Mouse (Mus musculus) liver, embryonic 14.5 days (tissue): ENCODE measurements around the gene Arap1. TPM values are rescaled to one million over a fixed set of nuclear protein-coding genes. Genes with fewer than 3 reads are reported as not detected.
A peak's percentile ranks its signal among the peaks of the same experiment; 100 is the strongest.

ENCODE experiments used
- ATAC-seq: fragments of 200-750 bp; cut with Nextera tagmentation; 2 replicates; pipeline ENCODE4 v1.8.0; 2017; ENCODE audit warnings: moderate number of reproducible peaks, mild to moderate bottlenecking, moderate library complexity; ENCODE audit not compliant: insufficient read depth
- DNase-seq, 3 experiments: peaks; one replicate each; pipeline ENCODE4 v3.0.0-alpha.2; 2012 to 2013; ENCODE audit warnings: low read depth in 3 of 3, low spot score in 3 of 3
- H3K27ac ChIP-seq: fragments of 300-500 bp; sonication (generic); 2 replicates; pipeline ENCODE4 v1.5.1; 2014; ENCODE audit warnings: moderate library complexity, mild to moderate bottlenecking, control low read depth, inconsistent platforms
- H3K27me3 ChIP-seq: fragments of 300-500 bp; sonication (generic); 2 replicates; pipeline ENCODE4 v1.6.1; 2014; ENCODE audit warnings: mild to moderate bottlenecking, low read length, moderate library complexity; ENCODE audit not compliant: control insufficient read depth, insufficient read depth
- H3K36me3 ChIP-seq: fragments of 300-500 bp; sonication (generic); replicated peaks from 2 replicates; pipeline ENCODE4 v1.6.1; 2014; ENCODE audit warnings: low read depth; ENCODE audit not compliant: control insufficient read depth, insufficient read depth
- H3K4me1 ChIP-seq, 2 experiments: fragments of 200-500 bp in 1 of 2; fragments of 300-500 bp in 1 of 2; sonication (generic) in 1 of 2; replicated peaks; 2 replicates each; pipeline ENCODE4 v1.6.1; 2012 to 2014; ENCODE audit warnings: antibody characterized with exemption in 1 of 2, inconsistent platforms in 1 of 2, low read length in 1 of 2; ENCODE audit not compliant: control insufficient read depth in 2 of 2, insufficient read depth in 2 of 2
- H3K4me2 ChIP-seq: fragments of 300-500 bp; sonication (generic); 2 replicates; pipeline ENCODE4 v1.6.1; 2014; ENCODE audit warnings: low read depth, mild to moderate bottlenecking, control low read depth, moderate library complexity
- H3K4me3 ChIP-seq, 2 experiments: fragments of 200-500 bp in 1 of 2; fragments of 300-500 bp in 1 of 2; sonication (generic) in 1 of 2; 2 replicates each; pipeline ENCODE4 v1.5.1; 2012 to 2014; ENCODE audit warnings: low read depth in 2 of 2, low read length in 2 of 2, mild to moderate bottlenecking in 2 of 2, control low read depth in 1 of 2, inconsistent platforms in 1 of 2, moderate library complexity in 1 of 2; ENCODE audit not compliant: insufficient read depth in 1 of 2
- H3K9ac ChIP-seq: fragments of 300-500 bp; sonication (generic); replicated peaks from 2 replicates; pipeline ENCODE4 v1.6.1; 2014; ENCODE audit warnings: mild to moderate bottlenecking, control low read depth, moderate library complexity
- H3K9me3 ChIP-seq: fragments of 300-500 bp; sonication (generic); 2 replicates; pipeline ENCODE4 v1.6.1; 2016; ENCODE audit warnings: low read length, mixed read lengths; ENCODE audit not compliant: control insufficient read depth
- CTCF ChIP-seq: IDR thresholded peaks from 2 replicates; pipeline ENCODE4 v1.5.1; 2016; ENCODE audit warnings: antibody characterized with exemption, low read depth, control low read depth
- EP300 ChIP-seq: IDR thresholded peaks from 2 replicates; pipeline ENCODE4 v1.6.1; 2016; ENCODE audit warnings: antibody characterized with exemption, low read depth
- WGBS: fragments of 180-500 bp; shearing (Covaris S2); extraction: QIAGEN DNeasy Blood & Tissue Kit; methylation state at CpG from one replicate; pipeline ENCODE4 v1.1.7; 2014; ENCODE audit not compliant: insufficient replicate concordance; 5-methylcytosine and 5-hydroxymethylcytosine counted together
- polyA plus RNA-seq, 2 experiments: library from polyadenylated mRNA; depleted of rRNA in 1 of 2; stranded (reverse) in 1 of 2; unstranded in 1 of 2; fragments of >200 nt; fragmentation: Nextera tagmentation in 1 of 2; extraction: Ambion mirVana in 1 of 2; gene quantifications; 2 replicates each; pipeline versions ENCODE4 v1.2.1 to v1.2.3; 2012 to 2014

Gene Arap1
- polyA plus RNA-seq, 2 experiments = 13.7 to 13.9 TPM

DNA sequence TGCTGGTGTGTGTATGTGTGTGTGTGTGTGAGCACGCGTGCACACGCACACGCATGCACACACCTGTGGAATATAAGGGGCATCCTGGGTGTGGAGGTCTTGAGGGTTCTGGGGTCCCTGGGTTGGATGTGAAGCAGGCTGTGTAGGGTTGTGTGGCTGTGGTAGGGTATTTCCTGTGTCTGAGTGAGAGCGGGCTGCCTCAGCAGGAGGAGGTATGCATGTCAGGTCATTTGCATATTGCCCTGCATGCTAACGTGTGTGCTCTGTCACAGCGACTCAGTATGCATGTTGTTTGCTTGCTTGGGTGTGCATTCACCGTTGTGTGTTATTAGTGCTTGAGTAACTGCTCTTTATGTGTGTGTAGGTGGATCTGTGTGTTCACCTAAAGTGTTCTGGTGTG is 74.8 kb downstream of the Arap1 start:
- H3K27me3 ChIP-seq = no peaks in the 10 kb centered on the region; the same call in 1 of the 2 replicates
- H3K9me3 ChIP-seq = no peaks in the 10 kb centered on the region
- ATAC-seq = no peak
- no peaks in the 10 kb centered on the region for H3K36me3 ChIP-seq
- H3K9ac ChIP-seq = no peak overlapping the region
- WGBS = 66% methylated on average over 8 of the region's 8 CpGs
- no peak overlapping the region for H3K27ac ChIP-seq
- no peak overlapping the region for H3K4me3 ChIP-seq
- TF ChIP-seq EP300 (no peak), CTCF (no peak)
- no peak for DNase-seq
- peaks cover 0 to 5% of the 10 kb centered on the region in 2 experiments; a peak in 2 of 4 replicates for H3K4me1 ChIP-seq
- no peak overlapping the region for H3K4me2 ChIP-seq

DNA sequence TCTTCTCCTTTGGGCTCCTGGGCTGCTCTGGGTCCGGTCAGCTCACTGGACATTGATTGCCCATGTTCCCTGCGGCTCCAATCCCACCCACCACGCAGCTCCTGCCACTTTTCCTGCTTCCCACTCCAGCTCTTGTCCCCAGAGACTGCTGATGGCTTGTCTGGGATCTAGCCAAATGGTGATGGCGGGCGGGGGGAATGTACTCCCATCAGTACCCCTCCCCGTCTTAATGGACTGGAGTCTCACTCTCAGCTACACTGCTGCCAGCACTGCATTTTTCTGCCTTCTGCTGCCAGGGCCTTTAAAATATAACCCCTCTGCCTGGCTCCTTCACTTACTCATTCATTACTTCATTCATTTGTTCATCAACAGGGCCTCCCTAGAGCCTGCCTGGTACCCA is 76.1 kb downstream of the Arap1 start:
- 53% methylated on average over 6 of the region's 6 CpGs for WGBS
- TF ChIP-seq EP300 = no peak
- no peak for TF ChIP-seq CTCF

DNA sequence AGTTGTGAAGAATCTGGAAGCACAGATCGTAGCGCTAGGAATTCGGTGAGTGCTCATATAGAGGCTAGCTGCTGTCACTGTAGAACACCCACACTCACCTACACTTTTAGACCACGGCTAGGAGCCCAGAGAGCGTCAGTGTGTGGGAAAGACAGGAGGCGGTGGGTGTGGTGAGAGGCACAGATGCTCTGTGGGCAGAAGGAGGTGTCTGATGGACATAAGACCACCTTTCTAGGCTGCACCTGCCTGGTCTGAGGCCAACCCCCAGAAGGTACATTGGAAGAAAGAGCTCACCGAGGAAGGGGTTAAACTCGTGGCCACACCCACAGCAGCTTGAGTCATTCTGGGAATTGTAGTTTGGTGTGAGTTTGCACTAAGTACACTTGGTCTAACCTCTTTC is 78.8 kb downstream of the Arap1 start:
- H3K36me3 ChIP-seq = no peaks in the 10 kb centered on the region
- H3K27ac ChIP-seq = no peak overlapping the region
- no peak overlapping the region for H3K4me3 ChIP-seq
- H3K9me3 ChIP-seq = no peaks in the 10 kb centered on the region
- no peaks in the 10 kb centered on the region; the same call in 1 of the 2 replicates for H3K27me3 ChIP-seq
- WGBS = 58% methylated on average over 8 of the region's 8 CpGs
- ATAC-seq (no peak), DNase-seq (no peak)
- TF ChIP-seq EP300 = no peak
- TF ChIP-seq CTCF = no peak
- no peaks in the 10 kb centered on the region; a peak in 1 of 4 replicates for H3K4me1 ChIP-seq
- no peak overlapping the region for H3K4me2 ChIP-seq
- H3K9ac ChIP-seq = no peak overlapping the region

More for the DNA sequence above, 76.1 kb downstream of the Arap1 start:
- Histone ChIP-seq H3K4me2 (no peak overlapping the region), H3K9me3 (no peaks in the 10 kb centered on the region), H3K27me3 (no peaks in the 10 kb centered on the region; the same call in 1 of the 2 replicates), H3K4me3 (no peak overlapping the region), H3K27ac (no peak overlapping the region), H3K9ac (no peak overlapping the region), H3K36me3 (no peaks in the 10 kb centered on the region), H3K4me1 (peaks cover 0 to 5% of the 10 kb centered on the region in 2 experiments; a peak in 2 of 4 replicates)
- DNase-seq (no peak), ATAC-seq (no peak)

DNA sequence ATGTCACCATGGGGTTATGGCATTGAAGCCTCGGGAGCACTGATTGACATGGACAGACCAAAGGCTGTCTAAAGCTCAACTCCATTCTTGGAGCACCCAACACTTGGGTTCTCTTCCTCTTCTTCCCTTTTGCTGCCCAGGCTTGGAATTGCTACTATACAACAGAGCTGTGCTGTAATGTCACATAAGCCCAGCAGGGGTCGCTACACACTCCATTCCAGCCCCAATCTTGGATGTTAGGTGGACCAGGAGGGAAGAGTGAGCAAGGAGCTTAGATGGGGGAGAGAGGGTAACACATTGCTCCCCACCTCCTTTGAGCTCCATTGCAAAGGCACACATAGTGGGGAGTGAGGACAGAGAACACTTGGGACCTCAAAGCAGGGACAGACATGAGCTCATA is 79.9 kb downstream of the Arap1 start:
- no peak overlapping the region for H3K4me2 ChIP-seq
- no peak overlapping the region for H3K9ac ChIP-seq
- H3K27ac ChIP-seq = no peak overlapping the region
- ATAC-seq = no peak
- TF ChIP-seq EP300 (no peak), CTCF (peak; percentile 92)
- H3K4me1 ChIP-seq = no peaks in the 10 kb centered on the region
- 17% methylated on average over 2 of the region's 2 CpGs for WGBS
- H3K36me3 ChIP-seq = no peaks in the 10 kb centered on the region
- no peaks in the 10 kb centered on the region for H3K9me3 ChIP-seq
- DNase-seq = no peak
- H3K4me3 ChIP-seq = no peak overlapping the region
- no peaks in the 10 kb centered on the region; the same call in 1 of the 2 replicates for H3K27me3 ChIP-seq

DNA sequence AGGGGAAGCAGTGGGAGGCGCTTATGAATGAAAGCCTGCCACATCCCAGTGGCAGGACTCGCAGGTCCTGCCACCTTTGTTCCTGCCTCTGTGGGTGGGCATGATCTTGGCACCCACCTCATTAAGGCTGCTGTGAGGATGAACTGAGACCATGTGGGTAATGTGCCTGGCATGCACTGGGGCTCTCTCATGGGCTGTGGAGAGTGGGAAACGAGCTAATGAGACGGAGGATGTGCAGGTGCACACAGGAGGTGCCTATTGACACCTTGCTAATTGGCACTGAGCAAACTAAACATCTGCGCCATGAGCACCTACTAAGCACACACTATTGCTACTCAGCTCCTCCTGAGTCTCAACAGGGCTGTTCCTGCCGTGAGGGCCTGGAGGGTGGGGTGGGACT is 87.2 kb downstream of the Arap1 start:
- Histone ChIP-seq H3K4me3 (no peak overlapping the region), H3K9me3 (no peaks in the 10 kb centered on the region), H3K4me2 (no peak overlapping the region), H3K27me3 (no peaks in the 10 kb centered on the region), H3K36me3 (no peaks in the 10 kb centered on the region), H3K27ac (no peak overlapping the region), H3K4me1 (no peaks in the 10 kb centered on the region), H3K9ac (no peak overlapping the region)
- ATAC-seq = no peak
- 43% methylated on average over 6 of the region's 6 CpGs for WGBS
- no peak for DNase-seq
- TF ChIP-seq CTCF (no peak), EP300 (no peak)
